Mouse (Mus musculus) cerebellum, adult (tissue): Measurements from ENCODE around the gene Atg7.

Experiments
- ATAC-seq: cut with Nextera tagmentation; 2 replicates; pipeline ENCODE4 v1.9.2; 2017; ENCODE audit warnings: mild to moderate bottlenecking, moderate library complexity, mixed read lengths; ENCODE audit not compliant: insufficient number of reproducible peaks, low FRiP score, low TSS enrichment

The Atg7 gene

GRCm38 (mm10) chr6:114809431-114809811 is 166.5 kb downstream of the Atg7 start:
- no peak for ATAC-seq

- ATAC-seq: no peak
These were observed 169.4 kb downstream of the Atg7 start for GRCm38 (mm10) chr6:114812322-114812721.

GRCm38 (mm10) chr6:114812779-114813178 is 169.9 kb downstream of the Atg7 start:
- no peak for ATAC-seq

- no peak for ATAC-seq
These were observed 171.4 kb downstream of the Atg7 start for GRCm38 (mm10) chr6:114814199-114814881.

- no peak for ATAC-seq
These were observed 172.2 kb downstream of the Atg7 start for GRCm38 (mm10) chr6:114814882-114815650.

GRCm38 (mm10) chr6:114817948-114818347 is 175.1 kb downstream of the Atg7 start:
- ATAC-seq: no peak

- no peak for ATAC-seq
These were observed 175.6 kb downstream of the Atg7 start for GRCm38 (mm10) chr6:114818471-114818870.

- ATAC-seq: no peak
These were observed 177.1 kb downstream of the Atg7 start for GRCm38 (mm10) chr6:114819971-114820481.

- no peak for ATAC-seq
These were observed 178.7 kb downstream of the Atg7 start for GRCm38 (mm10) chr6:114821646-114822045.

- no peak for ATAC-seq
These were observed 184.0 kb downstream of the Atg7 start for GRCm38 (mm10) chr6:114826889-114827288.

GRCm38 (mm10) chr6:114829660-114830438 is 187.0 kb downstream of the Atg7 start:
- no peak for ATAC-seq

- ATAC-seq: no peak
These were observed 188.9 kb downstream of the Atg7 start for GRCm38 (mm10) chr6:114831807-114832206.

GRCm38 (mm10) chr6:114833058-114833685 is 190.3 kb downstream of the Atg7 start:
- no peak for ATAC-seq

- no peak for ATAC-seq
These were observed 191.0 kb downstream of the Atg7 start for GRCm38 (mm10) chr6:114833791-114834346.

GRCm38 (mm10) chr6:114835344-114835743 is 192.4 kb downstream of the Atg7 start:
- no peak for ATAC-seq

GRCm38 (mm10) chr6:114835752-114836151 is 192.9 kb downstream of the Atg7 start:
- ATAC-seq: no peak

- no peak for ATAC-seq
These were observed 193.5 kb downstream of the Atg7 start for GRCm38 (mm10) chr6:114836433-114836832.

- ATAC-seq: no peak
These were observed 196.0 kb downstream of the Atg7 start for GRCm38 (mm10) chr6:114838872-114839271.

GRCm38 (mm10) chr6:114840012-114840411 is 197.1 kb downstream of the Atg7 start:
- ATAC-seq: no peak

GRCm38 (mm10) chr6:114842131-114842530 is 199.2 kb downstream of the Atg7 start:
- no peak for ATAC-seq
